Mouse (Mus musculus) neutrophil, adult 5-6 weeks (primary cell): ENCODE measurements around the gene Agtpbp1. TPM values are rescaled to one million over a fixed set of nuclear protein-coding genes. Genes with fewer than 3 reads are reported as not detected.
A peak's percentile ranks its signal among the peaks of the same experiment; 100 is the strongest.
"Not testable (repeated sequence)": the region's sequence is repeated elsewhere in the genome, so short reads cannot be mapped to it uniquely, and the experiment has no call there.

Source experiments
- ATAC-seq: fragments of 151-379, 151-347 bp; 2 replicates; pipeline ENCODE4 v1.8.0; 2017; ENCODE audit warnings: mild to moderate bottlenecking, moderate TSS enrichment; ENCODE audit not compliant: insufficient number of reproducible peaks, poor library complexity, low FRiP score, severe bottlenecking; ENCODE audit errors: extremely low read depth
- total RNA-seq: library from RNA; stranded (forward); fragments of 200-1000 nt; gene quantifications from 2 replicates; pipeline ENCODE4 v1.2.3, GENCODE M21; 2017

Agtpbp1 gene
- total RNA-seq, result 62.6 and 71.3 TPM in 2 replicates

- peak; percentile 96 for ATAC-seq
Observed at GRCm38 (mm10) chr13:59584947-59585647, at the start of gene Agtpbp1, which contains the start of gene Naa35. Gene Agtpbp1 (minus strand): TSS chr13:59585227. Gene Naa35 (plus strand): TSS chr13:59585259.

GRCm38 (mm10) chr13:59634637-59635036 lies 49.6 kb upstream of the Agtpbp1 start:
- no peak for ATAC-seq

GRCm38 (mm10) chr13:59626739-59627138 lies 41.7 kb upstream of the Agtpbp1 start:
- ATAC-seq, result no peak

- no peak for ATAC-seq
Observed at GRCm38 (mm10) chr13:59624903-59625302, 39.9 kb upstream of the Agtpbp1 start.

- ATAC-seq, result no peak
Observed at GRCm38 (mm10) chr13:59624389-59624788, 39.4 kb upstream of the Agtpbp1 start.

GRCm38 (mm10) chr13:59621643-59622489 lies 36.8 kb upstream of the Agtpbp1 start:
- no peak for ATAC-seq

- no peak for ATAC-seq
Observed at GRCm38 (mm10) chr13:59618463-59618862, 33.4 kb upstream of the Agtpbp1 start.

GRCm38 (mm10) chr13:59615554-59615953 lies 30.5 kb upstream of the Agtpbp1 start:
- ATAC-seq, result no peak

GRCm38 (mm10) chr13:59615152-59615551 lies 30.1 kb upstream of the Agtpbp1 start:
- no peak for ATAC-seq

GRCm38 (mm10) chr13:59613868-59614267 lies 28.8 kb upstream of the Agtpbp1 start:
- no peak for ATAC-seq

GRCm38 (mm10) chr13:59610437-59610836 lies 25.4 kb upstream of the Agtpbp1 start:
- ATAC-seq, result no peak

- ATAC-seq, result no peak
Observed at GRCm38 (mm10) chr13:59609885-59610284, 24.9 kb upstream of the Agtpbp1 start.

- ATAC-seq, result no peak
Observed at GRCm38 (mm10) chr13:59605221-59605922, 20.3 kb upstream of the Agtpbp1 start.

- ATAC-seq, result no peak
Observed at GRCm38 (mm10) chr13:59604511-59604910, 19.5 kb upstream of the Agtpbp1 start.

GRCm38 (mm10) chr13:59603096-59603495 lies 18.1 kb upstream of the Agtpbp1 start:
- no peak for ATAC-seq

- no peak for ATAC-seq
Observed at GRCm38 (mm10) chr13:59592630-59593029, 7.6 kb upstream of the Agtpbp1 start.

GRCm38 (mm10) chr13:59592058-59592457 lies 7.0 kb upstream of the Agtpbp1 start:
- not testable (repeated sequence) for ATAC-seq

- no peak for ATAC-seq
Observed at GRCm38 (mm10) chr13:59590691-59591090, 5.7 kb upstream of the Agtpbp1 start.

- no peak for ATAC-seq
Observed at GRCm38 (mm10) chr13:59589672-59590071, 4.6 kb upstream of the Agtpbp1 start.
